Mouse (Mus musculus): ENCODE measurements around the gene Kdm4c.
"Not testable (repeated sequence)": the region's sequence is repeated elsewhere in the genome, so short reads cannot be mapped to it uniquely, and the experiment has no call there.

The Kdm4c gene

DNA sequence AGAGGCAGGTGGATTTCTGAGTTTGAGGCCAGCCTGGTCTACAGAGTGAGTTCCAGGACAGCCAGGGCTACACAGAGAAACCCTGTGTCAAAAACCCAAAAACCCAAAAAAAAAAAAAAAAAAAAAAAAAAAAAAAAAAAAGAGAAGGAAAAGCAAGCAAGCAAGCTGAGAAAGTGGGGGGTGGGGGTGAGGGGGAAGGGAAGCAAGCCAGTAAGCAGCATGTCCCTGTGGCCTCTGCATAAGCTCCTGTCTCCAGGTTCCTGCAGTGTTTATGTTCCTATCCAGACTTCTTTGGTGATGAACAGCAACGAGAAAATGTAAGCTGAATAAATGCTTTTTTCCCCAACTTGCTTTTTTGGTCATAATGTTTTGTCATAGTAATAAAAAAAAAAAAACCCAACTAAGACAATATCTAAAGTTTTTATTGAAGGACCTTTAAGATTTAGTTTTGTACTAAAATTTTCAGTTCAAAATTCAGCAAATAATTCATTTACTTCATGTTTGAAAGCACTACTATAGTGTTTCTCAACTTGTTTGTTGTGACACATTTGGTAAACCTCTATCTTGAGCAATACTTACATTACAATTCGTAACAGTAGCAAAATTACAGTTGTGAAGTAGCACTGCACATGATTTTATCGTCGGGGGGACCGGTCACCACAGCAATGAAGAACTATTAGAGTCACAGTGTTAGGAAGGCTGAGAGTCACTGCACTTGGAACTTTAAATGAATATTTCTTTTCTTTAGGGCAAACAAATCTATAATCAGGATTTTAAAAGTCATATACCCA is 63.2 kb downstream of the Kdm4c start:
- in situ Hi-C loops (cut with MboI, MseI) = no loop called here

DNA sequence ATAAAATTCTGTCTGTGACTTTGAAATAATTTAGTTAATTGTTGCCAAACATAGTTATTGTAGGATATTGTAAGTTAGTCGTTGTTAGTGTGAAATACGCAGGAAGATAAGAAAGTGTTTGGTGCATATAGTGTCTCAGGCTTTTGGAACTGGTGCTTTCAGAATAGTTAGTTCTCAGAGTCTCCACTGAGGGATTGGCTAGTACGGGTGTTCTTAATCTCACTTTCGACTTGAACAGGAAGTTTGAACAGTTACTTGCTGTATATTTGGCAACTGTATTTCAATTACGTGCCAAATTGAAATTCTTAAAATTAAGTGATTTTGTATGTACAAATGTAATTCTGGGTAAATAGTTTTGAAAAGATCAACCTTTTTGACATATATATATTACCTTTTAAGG is 68.8 kb downstream of the Kdm4c start:
- in situ Hi-C loops (cut with MboI, MseI) = no loop called here

DNA sequence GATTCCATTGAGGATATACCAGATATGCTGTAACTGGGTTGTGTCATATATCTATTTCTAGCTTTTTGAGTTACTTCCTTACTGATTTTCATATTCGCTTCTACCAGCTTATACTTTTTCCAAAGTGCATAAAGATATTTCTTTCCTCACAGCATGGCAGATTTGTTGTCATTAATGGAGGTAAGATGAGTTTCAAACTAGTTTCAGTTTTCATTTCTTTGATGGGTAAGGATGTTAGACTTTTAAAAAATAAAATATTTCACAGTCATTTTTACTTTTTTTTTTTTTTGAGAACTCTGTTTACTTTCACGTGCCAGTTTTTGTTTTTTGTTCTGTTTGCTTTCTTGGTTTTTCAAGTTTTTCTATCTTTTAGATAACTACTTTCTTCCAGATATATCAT is 70.6 kb downstream of the Kdm4c start:
- in situ Hi-C loops (cut with MboI, MseI) = no loop called here

GRCm38 (mm10) chr4:74315388-74315787 is 73.1 kb downstream of the Kdm4c start:
- in situ Hi-C loops (cut with MboI, MseI) = no loop called here

DNA sequence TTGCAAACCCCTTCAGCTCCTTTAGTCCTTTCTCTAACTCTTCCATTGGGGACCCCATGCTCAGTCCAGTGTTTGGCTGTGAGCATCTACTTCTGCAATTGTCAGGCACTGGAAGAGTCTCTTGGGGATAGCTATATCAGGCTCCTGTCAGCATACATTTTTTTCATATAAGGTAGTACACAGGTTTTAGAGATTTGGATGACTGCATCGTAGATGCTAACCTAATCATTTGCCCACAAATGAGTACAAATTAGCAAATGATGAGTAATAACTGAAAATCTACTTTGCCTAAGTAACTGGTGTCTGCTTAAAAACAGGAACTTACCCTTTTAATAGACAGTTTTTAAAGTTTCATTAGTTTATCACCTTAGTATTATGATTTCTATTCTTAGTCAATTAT is 77.0 kb downstream of the Kdm4c start:
- in situ Hi-C loops (cut with MboI, MseI) = no loop called here

DNA sequence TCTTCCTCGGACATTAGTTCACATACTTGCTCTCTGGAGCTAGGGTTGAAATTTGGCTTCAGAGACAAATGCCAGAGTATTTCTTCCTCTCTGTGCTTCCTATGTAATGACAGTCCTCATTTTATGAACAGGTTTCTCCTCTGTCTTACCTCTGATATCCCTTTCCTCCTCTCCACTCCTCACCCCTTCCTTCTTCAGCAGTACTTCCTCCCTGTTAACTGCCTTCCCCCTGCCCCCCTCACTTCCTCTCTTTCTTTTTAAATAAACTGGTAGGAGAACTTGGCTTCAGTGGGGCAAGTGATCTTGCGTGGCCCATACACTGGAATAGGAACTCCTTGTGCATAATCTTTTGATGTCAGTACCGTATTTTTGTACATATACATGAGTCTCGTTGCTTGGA is 115.2 kb downstream of the Kdm4c start:
- in situ Hi-C loops (cut with MboI, MseI) = no loop called here

DNA sequence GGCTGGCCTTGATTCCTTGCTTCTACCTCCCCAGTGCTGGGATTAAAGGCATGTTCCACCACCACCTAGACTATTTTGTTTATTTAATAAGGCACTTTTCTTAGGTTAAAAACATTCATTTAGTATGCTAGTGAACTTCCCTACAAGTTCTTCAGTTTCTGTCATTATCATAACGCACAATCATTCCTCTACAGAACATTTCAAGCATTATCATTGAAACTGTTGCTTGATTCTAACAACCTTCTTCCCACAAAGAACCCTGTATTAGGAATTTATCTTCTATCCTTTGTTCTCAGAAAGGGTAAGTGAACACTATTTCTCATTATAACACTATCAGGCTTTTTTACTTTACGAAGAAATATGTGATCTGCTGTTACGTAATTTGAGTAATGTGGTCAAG is 118.0 kb downstream of the Kdm4c start:
- in situ Hi-C loops (cut with MboI, MseI) = no loop called here

DNA sequence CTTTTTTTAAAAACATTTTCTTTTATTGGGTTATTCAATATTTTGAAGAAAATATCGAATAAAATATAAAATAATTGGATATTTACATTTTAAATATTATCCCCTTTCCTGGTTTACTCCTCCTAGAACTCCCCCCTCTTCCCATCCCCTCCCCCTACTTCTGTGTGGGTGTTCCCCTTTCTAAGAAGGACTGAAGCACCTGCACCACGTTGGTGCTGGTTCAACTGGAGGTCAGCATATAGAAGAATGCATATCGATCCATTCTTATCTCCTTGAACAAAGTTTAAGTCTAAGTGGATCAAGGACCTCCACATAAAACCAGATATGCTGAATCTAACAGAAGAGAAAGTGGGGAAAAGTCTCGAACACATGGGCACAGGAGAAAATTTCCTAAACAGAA is 144.3 kb downstream of the Kdm4c start:
- in situ Hi-C loops (cut with MboI, MseI) = no loop called here

DNA sequence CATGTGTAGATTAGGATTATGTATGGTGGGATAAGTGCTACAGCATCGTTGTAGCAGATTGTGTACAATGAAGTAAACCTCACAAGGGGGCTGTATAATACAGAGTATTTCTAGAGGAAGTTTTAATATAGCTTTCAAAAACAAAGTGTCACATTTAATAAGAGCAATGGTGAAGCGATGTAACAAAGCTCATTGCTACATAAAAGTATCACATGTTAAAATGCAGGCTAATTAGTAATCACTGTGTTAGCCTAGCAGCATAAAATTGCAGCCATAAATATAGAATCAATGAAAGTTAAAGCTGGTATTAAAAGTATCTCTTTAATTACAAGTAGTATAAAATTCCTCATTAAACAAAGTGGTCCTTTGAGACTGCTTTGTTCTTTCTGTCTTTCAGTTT is 150.9 kb downstream of the Kdm4c start:
- in situ Hi-C loops (cut with MboI, MseI) = no loop called here

- in situ Hi-C loops (cut with MboI, MseI) = no loop called here
Measured at GRCm38 (mm10) chr4:74396562-74396961, 154.3 kb downstream of the Kdm4c start.

- in situ Hi-C loops (cut with MboI, MseI) = not testable (repeated sequence)
Measured at GRCm38 (mm10) chr4:74401617-74402313, 159.5 kb downstream of the Kdm4c start.

GRCm38 (mm10) chr4:74408731-74409130 is 166.4 kb downstream of the Kdm4c start:
- in situ Hi-C loops (cut with MboI, MseI) = no loop called here

DNA sequence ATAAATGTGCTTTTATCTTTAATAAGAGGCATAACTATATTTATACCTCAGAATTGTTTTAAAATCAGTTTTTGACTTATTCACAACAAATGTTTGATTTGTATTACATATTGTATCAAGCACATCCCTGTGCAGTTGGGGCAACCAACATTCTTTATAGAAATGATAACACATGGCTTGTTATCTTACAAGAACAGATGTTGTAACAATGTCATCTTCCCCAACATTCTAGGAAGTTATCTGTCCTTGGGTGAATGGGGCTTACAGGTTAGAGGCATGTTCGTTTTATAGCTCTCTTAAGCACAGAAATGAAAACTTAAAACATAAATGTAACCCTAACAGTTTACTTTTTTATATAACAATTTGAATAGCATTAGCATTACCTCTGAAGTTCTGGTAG is 177.5 kb downstream of the Kdm4c start:
- in situ Hi-C loops (cut with MboI, MseI) = no loop called here

All from T-helper 2 cell (primary cell).